Mouse (Mus musculus): ENCODE measurements at regions not wholly inside any gene's neighbourhood (a gene's known extent, or its start where the extent isn't known, plus 50 kb on each side); places are given as distances from the start of the nearest gene placed in this dataset.

- peak; percentile 90 for DNase-seq (ENCODE audit: low read depth, low spot score)
Measured at GRCm38 (mm10) chr8:93591608-93592301, 56.1 kb upstream of the Ces5a start.

GRCm38 (mm10) chr8:93592302-93592651, 56.6 kb upstream of the Ces5a start:
- DNase-seq (ENCODE audit: low read depth, low spot score) = no peak

GRCm38 (mm10) chr8:93598613-93599121, 63.0 kb upstream of the Ces5a start:
- no peak for DNase-seq (ENCODE audit: low read depth, low spot score)

GRCm38 (mm10) chr8:93599306-93599705, 63.7 kb upstream of the Ces5a start:
- DNase-seq (ENCODE audit: low read depth, low spot score) = no peak

GRCm38 (mm10) chr8:93599776-93600175, 64.1 kb upstream of the Ces5a start:
- no peak for DNase-seq (ENCODE audit: low read depth, low spot score)

GRCm38 (mm10) chr8:93626807-93627526, 91.3 kb upstream of the Ces5a start:
- peak; percentile 28 for DNase-seq (ENCODE audit: low read depth, low spot score)

- no peak for DNase-seq (ENCODE audit: low read depth, low spot score)
Measured at GRCm38 (mm10) chr8:93627626-93628025, 92.0 kb upstream of the Ces5a start.

- no peak for DNase-seq (ENCODE audit: low read depth, low spot score)
Measured at GRCm38 (mm10) chr8:93632896-93633295, 97.3 kb upstream of the Ces5a start.

GRCm38 (mm10) chr8:93642770-93643169, 107.1 kb upstream of the Ces5a start:
- DNase-seq (ENCODE audit: low read depth, low spot score) = no peak

- no peak for DNase-seq (ENCODE audit: low read depth, low spot score)
Measured at GRCm38 (mm10) chr8:93643471-93644215, 108.0 kb upstream of the Ces5a start.

- DNase-seq (ENCODE audit: low read depth, low spot score) = no peak
Measured at GRCm38 (mm10) chr8:93653421-93653820, 117.8 kb upstream of the Ces5a start.

- no peak for DNase-seq (ENCODE audit: low read depth, low spot score)
Measured at GRCm38 (mm10) chr8:93653913-93654705, 118.5 kb upstream of the Ces5a start.

- no peak for DNase-seq (ENCODE audit: low read depth, low spot score)
Measured at GRCm38 (mm10) chr8:93655752-93656151, 120.1 kb upstream of the Ces5a start.

GRCm38 (mm10) chr8:93661739-93662138, 126.1 kb upstream of the Ces5a start:
- peak; percentile 89 for DNase-seq (ENCODE audit: low read depth, low spot score)

GRCm38 (mm10) chr8:93662219-93662618, 126.6 kb upstream of the Ces5a start:
- DNase-seq (ENCODE audit: low read depth, low spot score) = no peak

GRCm38 (mm10) chr8:93663851-93664250, 128.2 kb upstream of the Ces5a start:
- no peak for DNase-seq (ENCODE audit: low read depth, low spot score)

GRCm38 (mm10) chr8:93668306-93668705, 132.7 kb upstream of the Ces5a start:
- DNase-seq (ENCODE audit: low read depth, low spot score) = no peak

- DNase-seq (ENCODE audit: low read depth, low spot score) = no peak
Measured at GRCm38 (mm10) chr8:93674721-93675120, 135.0 kb upstream of the Gnao1 start.

- no peak for DNase-seq (ENCODE audit: low read depth, low spot score)
Measured at GRCm38 (mm10) chr8:93683773-93684391, 125.9 kb upstream of the Gnao1 start.

GRCm38 (mm10) chr8:93684392-93684791, 125.4 kb upstream of the Gnao1 start:
- DNase-seq (ENCODE audit: low read depth, low spot score) = no peak

- no peak for DNase-seq (ENCODE audit: low read depth, low spot score)
Measured at GRCm38 (mm10) chr8:93688845-93689244, 120.9 kb upstream of the Gnao1 start.
